Mouse (Mus musculus) MEL (cell line): ENCODE results near the gene G6pc. TPM values are rescaled to one million over a fixed set of nuclear protein-coding genes. Genes with fewer than 3 reads are reported as not detected.
A peak's percentile ranks its signal among the peaks of the same experiment; 100 is the strongest.

Source experiments
- DNase-seq: peaks from one replicate; pipeline ENCODE4 v3.0.0; 2011; ENCODE audit warnings: low read depth, low spot score
- H3K27ac ChIP-seq: 2 replicates; pipeline ENCODE4 v1.5.1; 2012; ENCODE audit warnings: low read depth, mild to moderate bottlenecking, control low read depth, low read length, moderate library complexity; ENCODE audit not compliant: control insufficient read depth
- H3K27me3 ChIP-seq, 2 experiments: fragments of 150-350 bp in 1 of 2; sonication (generic) in 1 of 2; 2 replicates each; pipeline ENCODE4 v1.6.1; 2012; ENCODE audit warnings: low read length in 2 of 2, mild to moderate bottlenecking in 2 of 2, improper control_type of control experiment in 1 of 2, moderate library complexity in 1 of 2; ENCODE audit not compliant: insufficient read depth in 2 of 2, control insufficient read depth in 1 of 2
- H3K36me3 ChIP-seq, 2 experiments: 2 replicates each; pipeline ENCODE4 v1.6.1; 2012 to 2014; ENCODE audit warnings: low read length in 2 of 2, improper control_type of control experiment in 1 of 2, inconsistent platforms in 1 of 2, mild to moderate bottlenecking in 1 of 2; ENCODE audit not compliant: insufficient read depth in 2 of 2, control insufficient read depth in 1 of 2
- H3K4me1 ChIP-seq, 2 experiments: fragments of 150-350 bp in 1 of 2; sonication (generic) in 1 of 2; 2 replicates each; pipeline ENCODE4 v1.6.1; 2012; ENCODE audit warnings: low read length in 2 of 2, improper control_type of control experiment in 1 of 2, mild to moderate bottlenecking in 1 of 2; ENCODE audit not compliant: insufficient read depth in 2 of 2, control insufficient read depth in 1 of 2
- H3K4me3 ChIP-seq, 2 experiments: fragments of 150-350 bp in 1 of 2; sonication (generic) in 1 of 2; 2 replicates each; pipeline ENCODE4 v1.5.1; 2012; ENCODE audit warnings: low read depth in 2 of 2, low read length in 2 of 2, mild to moderate bottlenecking in 2 of 2, moderate library complexity in 2 of 2, control low read depth in 1 of 2, improper control_type of control experiment in 1 of 2; ENCODE audit not compliant: control insufficient read depth in 1 of 2, insufficient read depth in 1 of 2
- H3K79me2 ChIP-seq: 2 replicates; pipeline ENCODE4 v1.6.1; 2012; ENCODE audit warnings: mild to moderate bottlenecking, low read length, moderate library complexity; ENCODE audit not compliant: control insufficient read depth, poor library complexity, insufficient read depth
- H3K9ac ChIP-seq: 2 replicates; pipeline ENCODE4 v1.6.1; 2012; ENCODE audit warnings: low read depth, mild to moderate bottlenecking, control low read depth, low read length, moderate library complexity; ENCODE audit not compliant: control insufficient read depth, poor library complexity, severe bottlenecking
- H3K9me3 ChIP-seq: fragments of 150-350 bp; sonication (generic); replicated peaks from 2 replicates; pipeline ENCODE4 v1.6.1; 2012; ENCODE audit warnings: mild to moderate bottlenecking, low read length, improper control_type of control experiment, moderate library complexity; ENCODE audit not compliant: insufficient read depth
- CTCF ChIP-seq, 3 experiments: IDR thresholded peaks in 2 of 3; conservative IDR thresholded peaks in 1 of 3; 2 replicates each; pipeline ENCODE4 v1.5.1; 2011 to 2012; ENCODE audit warnings: low read length in 3 of 3, low read depth in 2 of 3, mild to moderate bottlenecking in 2 of 3, improper control_type of control experiment in 1 of 3, inconsistent platforms in 1 of 3, mixed read lengths in 1 of 3, moderate library complexity in 1 of 3; ENCODE audit not compliant: control insufficient read depth in 1 of 3, insufficient read depth in 1 of 3, poor library complexity in 1 of 3, severe bottlenecking in 1 of 3
- E2F4 ChIP-seq: IDR thresholded peaks from 2 replicates; pipeline ENCODE4 v1.6.1; 2011; ENCODE audit warnings: low read depth, low read length, improper control_type of control experiment, borderline replicate concordance
- ELF1 ChIP-seq: IDR thresholded peaks from 2 replicates; pipeline ENCODE4 v1.6.1; 2014; ENCODE audit warnings: low read depth, mild to moderate bottlenecking, inconsistent platforms, low read length, improper control_type of control experiment, moderate library complexity
- GABPA ChIP-seq: IDR thresholded peaks from 2 replicates; pipeline ENCODE4 v1.6.1; 2012; ENCODE audit warnings: low read depth, mild to moderate bottlenecking, inconsistent platforms, low read length, improper control_type of control experiment, moderate library complexity
- HCFC1 ChIP-seq: IDR thresholded peaks from 2 replicates; pipeline ENCODE4 v1.6.1; 2012; ENCODE audit warnings: low read depth, mild to moderate bottlenecking, inconsistent platforms, low read length, improper control_type of control experiment, moderate library complexity
- MAX ChIP-seq: IDR thresholded peaks from 2 replicates; pipeline ENCODE4 v1.6.1; 2011; ENCODE audit warnings: low read length, improper control_type of control experiment
- MAZ ChIP-seq: IDR thresholded peaks from 2 replicates; pipeline ENCODE4 v1.6.1; 2012; ENCODE audit warnings: low read depth, mild to moderate bottlenecking, inconsistent platforms, low read length, improper control_type of control experiment
- MXI1 ChIP-seq: IDR thresholded peaks from 2 replicates; pipeline ENCODE4 v1.6.1; 2011; ENCODE audit warnings: mild to moderate bottlenecking, low read depth, low read length, improper control_type of control experiment
- MYC ChIP-seq: IDR thresholded peaks from 2 replicates; pipeline ENCODE4 v1.6.1; 2011; ENCODE audit warnings: low read depth, mild to moderate bottlenecking, low read length, improper control_type of control experiment, moderate library complexity
- NELFE ChIP-seq: IDR thresholded peaks from 2 replicates; pipeline ENCODE4 v1.6.1; 2011; ENCODE audit warnings: low read depth, low read length, improper control_type of control experiment
- NRF1 ChIP-seq: IDR thresholded peaks from 2 replicates; pipeline ENCODE4 v1.6.1; 2014; ENCODE audit warnings: low read depth, mild to moderate bottlenecking, inconsistent platforms, low read length, improper control_type of control experiment, moderate library complexity; ENCODE audit not compliant: poor library complexity, insufficient read depth, severe bottlenecking
- POLR2A ChIP-seq, 2 experiments: IDR thresholded peaks; 2 replicates each; pipeline ENCODE4 v1.6.1; 2011 to 2012; ENCODE audit warnings: low read length in 2 of 2, mild to moderate bottlenecking in 2 of 2, control low read depth in 1 of 2, improper control_type of control experiment in 1 of 2, low read depth in 1 of 2, moderate library complexity in 1 of 2; ENCODE audit not compliant: control insufficient read depth in 1 of 2, insufficient read depth in 1 of 2, poor library complexity in 1 of 2
- RCOR1 ChIP-seq: IDR thresholded peaks from 2 replicates; pipeline ENCODE4 v1.6.1; 2012; ENCODE audit warnings: low read depth, mild to moderate bottlenecking, inconsistent platforms, low read length, improper control_type of control experiment
- SMC3 ChIP-seq: IDR thresholded peaks from 2 replicates; pipeline ENCODE4 v1.6.1; 2011; ENCODE audit warnings: low read depth, low read length, improper control_type of control experiment
- TBP ChIP-seq: IDR thresholded peaks from 2 replicates; pipeline ENCODE4 v1.8.0; 2011; ENCODE audit warnings: low read depth, low read length, improper control_type of control experiment
- USF2 ChIP-seq, 2 experiments: IDR thresholded peaks; 2 replicates each; pipeline ENCODE4 v1.6.1; 2011 to 2012; ENCODE audit warnings: improper control_type of control experiment in 2 of 2, low read length in 2 of 2, borderline replicate concordance in 1 of 2, inconsistent platforms in 1 of 2, low read depth in 1 of 2, mild to moderate bottlenecking in 1 of 2; ENCODE audit not compliant: insufficient read depth in 1 of 2
- ZNF384 ChIP-seq: IDR thresholded peaks from 2 replicates; pipeline ENCODE4 v1.6.1; 2012; ENCODE audit warnings: low read depth, mild to moderate bottlenecking, inconsistent platforms, low read length, improper control_type of control experiment
- polyA plus RNA-seq, 2 experiments: library from polyadenylated mRNA; stranded (reverse) in 1 of 2; unstranded in 1 of 2; fragments of >175 nt in 1 of 2; fragments of >200 nt in 1 of 2; gene quantifications; 2 replicates each; pipeline versions ENCODE4 v1.2.1 to v1.2.4; 2012; ENCODE audit warnings: low replicate concordance in 2 of 2, low read depth in 1 of 2; ENCODE audit not compliant: insufficient read length in 2 of 2, insufficient read depth in 1 of 2, missing spikeins in 1 of 2
- total RNA-seq: library from RNA; depleted of rRNA; stranded (reverse); fragments of 300-350 nt; gene quantifications from 2 replicates; pipeline ENCODE4 v1.2.3, GENCODE M21; 2012

G6pc gene
- total and polyA plus RNA-seq, 3 experiments, result not detected

- TF ChIP-seq USF2 (IDR thresholded peaks at IDR 0.05; ENCODE audit: borderline replicate concordance in 1 of 2, insufficient read depth in 1 of 2, low read depth in 1 of 2, low read length in 2 of 2) (no peak), MXI1 (peak; percentile 35; the same call in 1 of the 2 replicates)
These were observed 27.7 kb downstream of the G6pc start (continued) for GRCm38 (mm10) chr11:101395110-101395509.

DNA sequence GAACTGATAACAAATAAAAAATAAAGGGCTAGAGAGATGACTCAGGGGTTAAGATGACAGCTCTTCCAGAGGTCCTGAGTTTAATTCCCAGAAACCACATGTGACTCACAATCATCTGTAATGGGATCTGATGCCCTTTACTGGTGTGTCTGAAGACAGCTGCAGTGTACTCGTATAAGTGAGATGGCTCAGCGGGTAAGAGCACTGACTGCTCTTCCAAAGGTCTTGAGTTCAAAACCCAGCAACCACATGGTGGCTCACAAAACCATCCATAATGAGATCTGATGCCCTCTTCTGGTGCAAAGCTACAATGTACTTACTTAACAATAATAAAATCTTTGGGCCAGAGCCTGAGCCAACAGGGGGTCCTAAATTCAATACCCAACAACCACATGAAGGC lies 47.9 kb downstream of the G6pc start:
- peak; percentile 57 for DNase-seq
- Histone ChIP-seq H3K27me3 (no peaks in the 10 kb centered on the region), H3K9ac (no peak overlapping the region), H3K79me2 (peaks cover 12% of the 10 kb centered on the region), H3K4me3 (no peak overlapping the region), H3K36me3 (peaks cover 4 to 17% of the 10 kb centered on the region in 2 experiments), H3K27ac (no peak overlapping the region), H3K9me3 (no peaks in the 10 kb centered on the region), H3K4me1 (peaks cover 8 to 11% of the 10 kb centered on the region in 2 experiments)
- peak in 1 of 3 experiments; percentile 44; a peak in 2 of 6 replicates for TF ChIP-seq CTCF (IDR thresholded peaks at IDR 0.05 in 2 of 3, conservative IDR thresholded peaks at IDR 0.05 in 1 of 3; ENCODE audit: control insufficient read depth in 1 of 3, insufficient read depth in 1 of 3, low read depth in 2 of 3, low read length in 3 of 3, poor library complexity in 1 of 3, severe bottlenecking in 1 of 3)
- TF ChIP-seq GABPA, result no peak
- TF ChIP-seq TBP, result peak; percentile 60
- peak; percentile 23; the same call in 1 of the 2 replicates for TF ChIP-seq SMC3
- TF ChIP-seq ELF1, result no peak
- 0 out of 2 replicates have a peak, but pooled peaks have one; percentile 38 for TF ChIP-seq MYC

DNA sequence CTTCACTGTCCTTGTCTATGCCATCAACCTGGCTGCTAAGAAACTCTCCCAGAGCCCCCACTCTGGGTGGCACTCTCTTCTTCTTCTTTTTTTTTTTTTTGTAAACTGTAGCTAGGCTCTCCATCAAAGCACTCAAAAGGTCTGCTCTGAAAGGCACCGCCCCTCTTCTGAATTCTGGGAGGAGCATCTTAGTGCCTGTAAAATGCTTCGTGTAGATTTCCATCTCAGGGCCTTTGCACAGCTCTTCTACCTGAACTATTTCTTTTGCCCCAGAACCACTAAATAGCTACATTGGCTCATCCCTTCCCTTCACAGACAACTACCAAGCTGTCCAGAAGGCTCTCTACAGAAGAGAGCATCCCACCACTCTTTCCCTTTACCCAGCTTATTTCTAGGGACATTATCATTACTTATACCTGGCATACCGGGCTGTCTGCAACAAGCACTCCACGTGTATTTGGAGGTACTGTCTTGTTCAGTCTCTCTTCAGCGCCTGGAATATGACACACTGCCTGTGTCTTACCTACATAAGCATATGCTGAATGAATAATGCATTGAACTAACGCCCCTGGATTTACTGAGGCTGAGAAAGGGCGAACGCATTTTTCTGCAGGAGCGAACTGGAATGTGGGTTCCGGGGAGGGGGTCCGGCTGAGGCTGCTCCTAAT lies 49.2 kb downstream of the G6pc start:
- H3K27ac ChIP-seq, result peak overlapping the region; percentile 85
- peak overlapping the region; percentile 86 to 89 for H3K4me3 ChIP-seq
- peaks cover 12% of the 10 kb centered on the region for H3K79me2 ChIP-seq
- peaks cover 2 to 19% of the 10 kb centered on the region in 2 experiments for H3K36me3 ChIP-seq
- TF ChIP-seq POLR2A (IDR thresholded peaks at IDR 0.05; ENCODE audit: control insufficient read depth in 1 of 2, insufficient read depth in 1 of 2, low read depth in 1 of 2, low read length in 2 of 2, poor library complexity in 1 of 2) (peak in 1 of 2 experiments; percentile 67; a peak in 2 of 4 replicates), MAZ (0 out of 2 replicates have a peak, but pooled peaks have one; percentile 34), RCOR1 (0 out of 2 replicates have a peak, but pooled peaks have one; percentile 37), ZNF384 (peak; percentile 93), E2F4 (no peak), MAX (peak; percentile 27; the same call in 1 of the 2 replicates), HCFC1 (peak; percentile 23; the same call in 1 of the 2 replicates), NRF1 (no peak), NELFE (peak; percentile 56; the same call in 1 of the 2 replicates), TBP (peak; percentile 83)
- peaks cover 8 to 12% of the 10 kb centered on the region in 2 experiments for H3K4me1 ChIP-seq
- no peaks in the 10 kb centered on the region for H3K9me3 ChIP-seq
- H3K9ac ChIP-seq, result peak overlapping the region; percentile 95
- H3K27me3 ChIP-seq, result no peaks in the 10 kb centered on the region
- DNase-seq, result peak; percentile 90
